Mouse (Mus musculus): ENCODE measurements at regions not wholly inside any gene's neighbourhood (a gene's known extent, or its start where the extent isn't known, plus 50 kb on each side); places are given as distances from the start of the nearest gene placed in this dataset.

GRCm38 (mm10) chr11:19670853-19671530 lies 253.2 kb upstream of the Spred2 start:
- no peak overlapping the region for H3K27ac ChIP-seq (ENCODE audit: insufficient read depth, low read depth, low read length, poor library complexity, severe bottlenecking)
- in situ Hi-C loops (cut with MboI; ENCODE audit: low sequenced_read_pairs in 2 of 2, unreplicated experiment in 2 of 2), result no loop called here
- H3K9me3 ChIP-seq (ENCODE audit: control insufficient read depth, insufficient read depth, low read depth, low read length), result no peaks in the 10 kb centered on the region
- DNase-seq (ENCODE audit: low read depth, low spot score), result no peak
- no peaks in the 10 kb centered on the region for H3K4me1 ChIP-seq (ENCODE audit: control insufficient read depth in 2 of 2, insufficient read depth in 2 of 2, low read length in 2 of 2, poor library complexity in 1 of 2)
- H3K9ac ChIP-seq (ENCODE audit: insufficient read depth, low read depth, low read length, poor library complexity, severe bottlenecking), result no peak overlapping the region
- no peaks in the 10 kb centered on the region for H3K36me3 ChIP-seq (ENCODE audit: control insufficient read depth, insufficient read depth, low read length, poor library complexity, severe bottlenecking)
- TF ChIP-seq ZNF384 (IDR thresholded peaks at IDR 0.05; ENCODE audit: low read depth, low read length) (no peak), HCFC1 (IDR thresholded peaks at IDR 0.05; ENCODE audit: borderline replicate concordance, insufficient read depth, low read length) (no peak), CHD2 (IDR thresholded peaks at IDR 0.05; ENCODE audit: low read depth, low read length) (no peak), ZC3H11A (IDR thresholded peaks at IDR 0.05; ENCODE audit: borderline replicate concordance, low read depth, low read length) (no peak), MAFK (IDR thresholded peaks at IDR 0.05; ENCODE audit: insufficient read depth, low read depth, low read length) (no peak)
- no peak overlapping the region for H3K4me3 ChIP-seq (ENCODE audit: insufficient read depth in 1 of 2, low read depth in 1 of 2, low read length in 2 of 2, poor library complexity in 1 of 2, severe bottlenecking in 1 of 2)

GRCm38 (mm10) chr11:19673012-19673411 lies 251.2 kb upstream of the Spred2 start:
- Histone ChIP-seq H3K4me1 (ENCODE audit: control insufficient read depth in 2 of 2, insufficient read depth in 2 of 2, low read length in 2 of 2, poor library complexity in 1 of 2) (no peaks in the 10 kb centered on the region), H3K4me3 (ENCODE audit: insufficient read depth in 1 of 2, low read depth in 1 of 2, low read length in 2 of 2, poor library complexity in 1 of 2, severe bottlenecking in 1 of 2) (no peak overlapping the region)
- DNase-seq (ENCODE audit: low read depth, low spot score), result no peak

GRCm38 (mm10) chr11:19676514-19676913 lies 247.7 kb upstream of the Spred2 start:
- no peak overlapping the region for H3K4me3 ChIP-seq (ENCODE audit: insufficient read depth in 1 of 2, low read depth in 1 of 2, low read length in 2 of 2, poor library complexity in 1 of 2, severe bottlenecking in 1 of 2)
- no peak overlapping the region for H3K9ac ChIP-seq (ENCODE audit: insufficient read depth, low read depth, low read length, poor library complexity, severe bottlenecking)
- no peak overlapping the region for H3K27ac ChIP-seq (ENCODE audit: insufficient read depth, low read depth, low read length, poor library complexity, severe bottlenecking)
- no peaks in the 10 kb centered on the region for H3K4me1 ChIP-seq (ENCODE audit: control insufficient read depth in 2 of 2, insufficient read depth in 2 of 2, low read length in 2 of 2, poor library complexity in 1 of 2)
- TF ChIP-seq ZC3H11A (IDR thresholded peaks at IDR 0.05; ENCODE audit: borderline replicate concordance, low read depth, low read length) (no peak), HCFC1 (IDR thresholded peaks at IDR 0.05; ENCODE audit: borderline replicate concordance, insufficient read depth, low read length) (no peak), MAFK (IDR thresholded peaks at IDR 0.05; ENCODE audit: insufficient read depth, low read depth, low read length) (no peak), ZNF384 (IDR thresholded peaks at IDR 0.05; ENCODE audit: low read depth, low read length) (no peak), CHD2 (IDR thresholded peaks at IDR 0.05; ENCODE audit: low read depth, low read length) (no peak)
- DNase-seq (ENCODE audit: low read depth, low spot score), result no peak
- no peaks in the 10 kb centered on the region for H3K9me3 ChIP-seq (ENCODE audit: control insufficient read depth, insufficient read depth, low read depth, low read length)
- H3K36me3 ChIP-seq (ENCODE audit: control insufficient read depth, insufficient read depth, low read length, poor library complexity, severe bottlenecking), result no peaks in the 10 kb centered on the region
- in situ Hi-C loops (cut with MboI; ENCODE audit: low sequenced_read_pairs in 2 of 2, unreplicated experiment in 2 of 2), result no loop called here

More at GRCm38 (mm10) chr11:19673012-19673411, 251.2 kb upstream of the Spred2 start:
- Histone ChIP-seq H3K27ac (ENCODE audit: insufficient read depth, low read depth, low read length, poor library complexity, severe bottlenecking) (no peak overlapping the region), H3K9me3 (ENCODE audit: control insufficient read depth, insufficient read depth, low read depth, low read length) (no peaks in the 10 kb centered on the region), H3K36me3 (ENCODE audit: control insufficient read depth, insufficient read depth, low read length, poor library complexity, severe bottlenecking) (no peaks in the 10 kb centered on the region), H3K9ac (ENCODE audit: insufficient read depth, low read depth, low read length, poor library complexity, severe bottlenecking) (no peak overlapping the region)
- TF ChIP-seq MAFK (IDR thresholded peaks at IDR 0.05; ENCODE audit: insufficient read depth, low read depth, low read length) (no peak), ZC3H11A (IDR thresholded peaks at IDR 0.05; ENCODE audit: borderline replicate concordance, low read depth, low read length) (no peak), CHD2 (IDR thresholded peaks at IDR 0.05; ENCODE audit: low read depth, low read length) (no peak), ZNF384 (IDR thresholded peaks at IDR 0.05; ENCODE audit: low read depth, low read length) (no peak), HCFC1 (IDR thresholded peaks at IDR 0.05; ENCODE audit: borderline replicate concordance, insufficient read depth, low read length) (no peak)
- in situ Hi-C loops (cut with MboI; ENCODE audit: low sequenced_read_pairs in 2 of 2, unreplicated experiment in 2 of 2), result no loop called here

- Histone ChIP-seq H3K9ac (ENCODE audit: insufficient read depth, low read depth, low read length, poor library complexity, severe bottlenecking) (no peak overlapping the region), H3K4me3 (ENCODE audit: insufficient read depth in 1 of 2, low read depth in 1 of 2, low read length in 2 of 2, poor library complexity in 1 of 2, severe bottlenecking in 1 of 2) (no peak overlapping the region), H3K27ac (ENCODE audit: insufficient read depth, low read depth, low read length, poor library complexity, severe bottlenecking) (no peak overlapping the region), H3K36me3 (ENCODE audit: control insufficient read depth, insufficient read depth, low read length, poor library complexity, severe bottlenecking) (no peaks in the 10 kb centered on the region), H3K9me3 (ENCODE audit: control insufficient read depth, insufficient read depth, low read depth, low read length) (no peaks in the 10 kb centered on the region), H3K4me1 (ENCODE audit: control insufficient read depth in 2 of 2, insufficient read depth in 2 of 2, low read length in 2 of 2, poor library complexity in 1 of 2) (no peaks in the 10 kb centered on the region)
- in situ Hi-C loops (cut with MboI; ENCODE audit: low sequenced_read_pairs in 2 of 2, unreplicated experiment in 2 of 2), result no loop called here
- no peak for TF ChIP-seq MAFK (IDR thresholded peaks at IDR 0.05; ENCODE audit: insufficient read depth, low read depth, low read length)
- no peak for TF ChIP-seq ZC3H11A (IDR thresholded peaks at IDR 0.05; ENCODE audit: borderline replicate concordance, low read depth, low read length)
- no peak for TF ChIP-seq CHD2 (IDR thresholded peaks at IDR 0.05; ENCODE audit: low read depth, low read length)
- TF ChIP-seq HCFC1 (IDR thresholded peaks at IDR 0.05; ENCODE audit: borderline replicate concordance, insufficient read depth, low read length), result no peak
- no peak for TF ChIP-seq ZNF384 (IDR thresholded peaks at IDR 0.05; ENCODE audit: low read depth, low read length)
- no peak for DNase-seq (ENCODE audit: low read depth, low spot score)
Measured at GRCm38 (mm10) chr11:19679041-19679440, 245.1 kb upstream of the Spred2 start.

Data from ES-E14 (cell line).